Mouse (Mus musculus) frontal cortex, adult 2 months (tissue): ENCODE measurements around the gene Lgsn. TPM values are rescaled to one million over a fixed set of nuclear protein-coding genes. Genes with fewer than 3 reads are reported as not detected.

Experiments
- DNase-seq, 2 experiments: peaks; one replicate each; pipeline ENCODE4 v3.0.0; 2022; ENCODE audit warnings: low spot score in 1 of 2; ENCODE audit errors: extremely low spot score in 1 of 2
- polyA plus RNA-seq: library from polyadenylated mRNA; depleted of rRNA; stranded (reverse); fragments of >200 nt; gene quantifications from 2 replicates; pipeline ENCODE4 v1.2.3, GENCODE M21; 2012; rRNA removed

Gene Lgsn
- polyA plus RNA-seq, result 0.08 TPM in 1 of 2 replicates, not detected in the other

- no peak for DNase-seq
These were observed at the start of gene Lgsn for GRCm38 (mm10) chr1:31176101-31176500. Gene Lgsn, plus strand, starts transcription at chr1:31176401.

GRCm38 (mm10) chr1:31138387-31138786 is 37.8 kb upstream of the Lgsn start:
- no peak for DNase-seq

GRCm38 (mm10) chr1:31142288-31143094 is 33.7 kb upstream of the Lgsn start:
- DNase-seq, result peak in 1 of 2 experiments; percentile 11

GRCm38 (mm10) chr1:31143571-31143970 is 32.6 kb upstream of the Lgsn start:
- no peak for DNase-seq

- peak in 1 of 2 experiments; percentile 15 for DNase-seq
These were observed 26.5 kb upstream of the Lgsn start for GRCm38 (mm10) chr1:31149671-31150070.

- DNase-seq, result no peak
These were observed 25.7 kb upstream of the Lgsn start for GRCm38 (mm10) chr1:31150546-31150945.

- no peak for DNase-seq
These were observed 23.3 kb upstream of the Lgsn start for GRCm38 (mm10) chr1:31152799-31153426.

GRCm38 (mm10) chr1:31153793-31154349 is 22.3 kb upstream of the Lgsn start:
- DNase-seq, result peak in 1 of 2 experiments; percentile 84

- no peak for DNase-seq
These were observed 20.0 kb upstream of the Lgsn start for GRCm38 (mm10) chr1:31156185-31156584.

- DNase-seq, result peak in 1 of 2 experiments; percentile 36
These were observed 19.3 kb upstream of the Lgsn start for GRCm38 (mm10) chr1:31156884-31157283.

GRCm38 (mm10) chr1:31164527-31165189 is 11.5 kb upstream of the Lgsn start:
- DNase-seq, result no peak

- DNase-seq, result no peak
These were observed 10.7 kb upstream of the Lgsn start for GRCm38 (mm10) chr1:31165326-31166121.

GRCm38 (mm10) chr1:31175401-31175800 is 800 bp upstream of the Lgsn start:
- DNase-seq, result no peak

GRCm38 (mm10) chr1:31178264-31178663 is 2.1 kb downstream of the Lgsn start:
- peak in 1 of 2 experiments; percentile 16 for DNase-seq

- DNase-seq, result no peak
These were observed 14.2 kb downstream of the Lgsn start for GRCm38 (mm10) chr1:31190237-31190866.

GRCm38 (mm10) chr1:31195633-31196032 is 19.4 kb downstream of the Lgsn start:
- DNase-seq, result no peak

- no peak for DNase-seq
These were observed 20.8 kb downstream of the Lgsn start for GRCm38 (mm10) chr1:31196959-31197358.

GRCm38 (mm10) chr1:31203771-31204170 is 27.6 kb downstream of the Lgsn start:
- peak; percentile 16 to 63 for DNase-seq

GRCm38 (mm10) chr1:31205346-31205745 is 29.1 kb downstream of the Lgsn start:
- no peak for DNase-seq

- DNase-seq, result no peak
These were observed 29.6 kb downstream of the Lgsn start for GRCm38 (mm10) chr1:31205770-31206169.
